In genomic region chr11:61751612-61752011, GRCm38 (mm10) we compare ENCODE assay signal across 9 mouse cellular contexts. TPM values are rescaled to one million over a fixed set of nuclear protein-coding genes. Genes with fewer than 3 reads are reported as not detected.
DNase-seq lines count a peak whose midpoint lies in the region; ATAC-seq and TF ChIP-seq lines count a peak whose summit lies in the region.
"Had no signal": no experiment of that assay in that cellular context is flagged by ENCODE, and none has a peak within 500 bp of the region (broad histone marks: within the 10 kb centered on the region; RNA-seq: fewer than 3 reads in every experiment).

No protein-coding gene starts in this region.

- peak; percentile 32 for DNase-seq in layer of hippocampus, adult 11-12 months (ENCODE audit: low spot score)
- DNase-seq in layer of hippocampus, adult 18-20 months (ENCODE audit: low spot score in 2 of 2) = no peak
- DNase-seq in ES-CJ7 (ENCODE audit: low read depth, low spot score) = peak; percentile 60
- peak; percentile 22 for DNase-seq in brain, embryonic 14.5 days (ENCODE audit: low read depth)
- DNase-seq in left cerebral cortex, adult 18-20 months (ENCODE audit: low spot score in 2 of 2) = no peak
- DNase-seq in gastrocnemius, postnatal 14 days = no peak
- DNase-seq: gastrocnemius, postnatal 25 days had no signal

- intact Hi-C loops in gastrocnemius, postnatal 14 days (cut with DNase I; ENCODE audit: low total_unique reads) = no loop called here

- peak; percentile 45; the same call in 1 of the 2 replicates for TF ChIP-seq CTCF in brain, embryonic 14.5 days (IDR thresholded peaks at IDR 0.05; ENCODE audit: borderline replicate concordance, extremely low read depth, insufficient read depth, insufficient read length)

- TF ChIP-seq POLR2A in brain, embryonic 14.5 days (IDR thresholded peaks at IDR 0.05; ENCODE audit: borderline replicate concordance, extremely low read depth, insufficient read depth, insufficient read length, poor library complexity, severe bottlenecking) = no peak

- ATAC-seq in neutrophil, adult 5-6 weeks (ENCODE audit: extremely low read depth, insufficient number of reproducible peaks, low FRiP score, poor library complexity, severe bottlenecking) = peak; percentile 36; the same call in 1 of the 2 replicates

RNA-seq across cellular contexts. Expression of gene Prpsap2, which starts 10.3 kb away (rescaled TPM):
- total RNA-seq in layer of hippocampus, adult 18-20 months (2021) = 10 to 100 TPM; 45.1 to 49.5 TPM
- polyA plus RNA-seq in brain, embryonic 14.5 days (2012; rRNA removed) = 54.3 and 68.5 TPM in 2 replicates
- total RNA-seq in neutrophil, adult 5-6 weeks (2017) = 44.6 and 52.4 TPM in 2 replicates
- total RNA-seq in left cerebral cortex, adult 18-20 months (2021) = 10 to 100 TPM; 37.8 to 40.0 TPM
- total RNA-seq in gastrocnemius, postnatal 14 days (2021) = 1 to 10 TPM; 4.2 to 5.4 TPM

RNA-seq across cellular contexts. Expression of gene Slc5a10, which starts 31.0 kb away (rescaled TPM):
- total RNA-seq in layer of hippocampus, adult 18-20 months (2021) = under 1 TPM; 0.36 to 0.37 TPM
- 0.04 and 0.11 TPM in 2 replicates for polyA plus RNA-seq in brain, embryonic 14.5 days (2012; rRNA removed)
- not detected in 2 replicates for total RNA-seq in neutrophil, adult 5-6 weeks (2017)
- under 1 TPM in 1 of 2 experiments, not detected in 1; 0.19 TPM for total RNA-seq in left cerebral cortex, adult 18-20 months (2021)
- total RNA-seq in gastrocnemius, postnatal 14 days (2021) = not detected
- total RNA-seq: gastrocnemius, postnatal 25 days had no signal
- polyA plus RNA-seq: stomach, embryonic 14.5 days had no signal

Comparison
In these comparisons a context has a peak if more than half of its experiments do, and no peak if none do; other contexts are left out.
1. DNase-seq: peak in layer of hippocampus, adult 11-12 months (single experiment), ES-CJ7 (single experiment) and brain, embryonic 14.5 days (single experiment); none in layer of hippocampus, adult 18-20 months (0 of 2), left cerebral cortex, adult 18-20 months (0 of 2) and gastrocnemius, postnatal 14 days (single experiment).